Mouse (Mus musculus): ENCODE measurements around the gene 1190005I06Rik.

DNA sequence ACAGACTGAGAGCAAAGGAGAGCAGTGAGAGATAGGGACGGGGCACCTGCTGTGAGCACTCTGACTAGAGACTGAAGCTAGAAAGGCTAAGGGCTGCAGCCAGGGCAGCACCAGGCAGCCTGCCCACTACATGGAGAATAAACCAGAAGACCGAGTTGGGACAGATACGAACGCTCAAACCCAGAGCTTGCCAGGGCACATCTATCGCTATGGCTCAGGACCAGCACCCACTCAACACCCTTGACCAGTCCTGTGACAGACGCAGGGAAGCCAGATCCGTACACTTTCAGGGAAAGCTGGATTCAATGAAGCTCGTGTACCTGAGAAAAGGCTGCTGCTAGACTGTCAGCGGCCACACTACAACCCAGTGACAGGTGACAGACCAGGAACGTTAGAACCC lies 61.9 kb downstream of the 1190005I06Rik start:
- TF ChIP-seq CTCF (IDR thresholded peaks at IDR 0.05; ENCODE audit: control insufficient read depth, insufficient read depth, insufficient replicate concordance, low read depth, low read length): no peak
- no peak for TF ChIP-seq POLR2A (IDR thresholded peaks at IDR 0.05; ENCODE audit: control insufficient read depth, low read depth, low read length)
